Mouse (Mus musculus): ENCODE data around the gene Fam217a.
"Not testable (repeated sequence)": the region's sequence is repeated elsewhere in the genome, so short reads cannot be mapped to it uniquely, and the experiment has no call there.

Fam217a gene

GRCm38 (mm10) chr13:34924210-34924609 lies at the start of gene Fam217a, which contains the start of gene 4933417A18Rik:
Gene Fam217a, minus strand, starts transcription at chr13:34924310.
Gene 4933417A18Rik, plus strand, starts transcription at chr13:34924409.
- no peak for DNase-seq (ENCODE audit: extremely low spot score)

GRCm38 (mm10) chr13:34973770-34974169 lies 49.7 kb upstream of the Fam217a start:
- DNase-seq (ENCODE audit: extremely low spot score): no peak

DNA sequence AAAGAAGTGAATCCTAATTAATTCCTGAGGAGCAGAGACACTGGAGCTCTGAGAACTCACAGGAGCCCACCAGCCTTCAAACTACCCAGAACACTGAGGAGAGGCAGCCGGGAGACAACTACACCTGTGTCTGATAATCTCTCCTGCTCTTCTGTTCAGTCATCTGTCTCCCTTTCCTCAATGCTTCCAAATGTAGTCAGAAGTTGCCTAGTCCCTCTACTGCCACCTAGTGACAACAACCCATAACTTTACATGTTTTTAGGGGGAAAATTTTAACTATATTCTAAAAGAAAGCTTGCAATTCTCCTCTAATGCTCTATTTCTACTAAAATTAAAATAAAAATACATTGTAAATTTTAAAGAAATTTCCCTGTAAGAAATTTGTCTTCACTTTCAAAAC lies 49.0 kb upstream of the Fam217a start:
- DNase-seq (ENCODE audit: extremely low spot score): peak; percentile 27

- not testable (repeated sequence) for DNase-seq (ENCODE audit: extremely low spot score)
Measured at GRCm38 (mm10) chr13:34972456-34972855, 48.3 kb upstream of the Fam217a start.

GRCm38 (mm10) chr13:34965647-34966046 lies 41.5 kb upstream of the Fam217a start:
- not testable (repeated sequence) for DNase-seq (ENCODE audit: extremely low spot score)

DNA sequence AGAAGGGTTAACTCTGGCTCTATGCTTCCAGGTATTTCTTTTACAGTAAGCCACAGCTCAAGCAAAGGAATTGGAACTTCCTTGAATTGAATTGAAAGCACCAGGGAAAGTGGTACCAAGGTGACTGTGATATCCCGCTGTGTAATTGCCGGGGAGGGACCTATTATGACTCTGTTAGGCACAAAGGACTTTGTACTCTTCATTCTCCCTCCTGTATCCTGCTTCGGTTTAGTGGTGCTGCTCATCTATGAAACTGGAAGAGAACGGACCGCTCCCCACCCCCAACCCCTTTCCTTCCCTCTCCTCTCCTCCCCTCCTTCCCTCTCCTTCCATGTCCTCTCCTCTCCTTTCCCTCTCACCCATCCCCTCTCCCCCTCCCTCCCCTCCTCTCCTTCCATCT lies 40.8 kb upstream of the Fam217a start:
- no peak for DNase-seq (ENCODE audit: extremely low spot score)

DNA sequence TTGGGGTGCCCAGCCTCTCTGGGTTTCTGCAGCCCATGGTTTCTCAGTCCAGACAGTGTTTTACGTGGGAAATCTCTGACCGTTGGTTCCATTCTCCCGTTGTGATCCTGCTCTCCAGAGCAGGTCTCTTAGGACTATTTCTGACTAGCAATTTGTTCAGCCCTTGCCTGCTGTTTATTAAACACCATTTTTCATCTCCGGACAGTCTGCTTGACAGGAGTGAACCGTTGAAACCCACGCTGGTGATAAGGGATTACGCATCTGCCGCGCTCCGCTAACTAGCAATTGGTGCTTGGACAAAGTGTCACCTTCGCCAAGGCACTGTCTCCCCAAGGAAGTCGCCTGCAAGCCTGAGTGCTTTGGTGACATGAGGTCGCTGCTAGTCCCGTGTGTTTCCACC lies 40.3 kb upstream of the Fam217a start:
- DNase-seq (ENCODE audit: extremely low spot score): peak; percentile 6

DNA sequence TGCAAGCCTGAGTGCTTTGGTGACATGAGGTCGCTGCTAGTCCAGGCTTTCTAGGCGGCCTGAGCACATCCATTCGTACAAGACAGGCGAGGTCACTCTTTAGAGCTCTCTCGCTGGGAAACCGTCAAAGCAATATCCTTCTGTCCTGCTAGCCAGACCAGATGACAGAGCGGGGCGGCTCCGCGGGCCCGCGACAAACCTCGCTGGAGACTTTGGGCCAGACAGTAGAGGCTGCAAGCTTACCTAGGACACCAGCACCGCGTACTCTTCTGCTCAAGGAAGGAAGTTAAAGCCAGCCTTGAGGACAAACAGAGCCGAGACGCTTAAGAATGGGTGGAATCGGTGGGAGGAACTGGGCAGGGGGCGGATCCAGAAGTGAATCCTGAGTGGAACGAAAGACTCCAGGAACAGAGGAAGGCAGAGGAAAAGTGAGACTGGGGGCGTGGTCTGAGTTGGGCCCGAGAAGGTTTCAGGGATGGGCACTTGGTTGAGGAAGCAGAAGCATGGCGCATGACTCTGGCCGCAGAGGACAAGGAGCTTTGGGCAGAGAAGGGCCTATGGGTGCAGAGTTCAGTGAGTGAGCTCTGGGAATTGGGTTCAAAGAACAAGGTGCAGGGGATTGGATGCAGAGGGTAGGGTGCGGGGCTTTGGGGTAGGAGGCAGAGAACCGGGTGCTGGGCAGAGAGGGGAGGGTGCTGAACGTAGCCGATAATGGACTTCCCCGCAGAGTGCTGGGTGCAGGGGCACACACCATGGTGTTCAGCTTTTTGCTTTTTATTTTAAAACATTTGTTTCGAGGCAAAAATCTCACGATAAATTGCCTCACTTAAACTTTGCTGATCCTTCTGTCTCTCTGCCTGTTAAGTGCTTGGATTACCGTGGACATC lies 39.6 kb upstream of the Fam217a start, which contains the start of gene Eci3:
Gene Eci3 (minus strand): TSS at position 300 of the 887 bp plus-strand sequence.
- peak; percentile 61 for DNase-seq (ENCODE audit: extremely low spot score)

DNA sequence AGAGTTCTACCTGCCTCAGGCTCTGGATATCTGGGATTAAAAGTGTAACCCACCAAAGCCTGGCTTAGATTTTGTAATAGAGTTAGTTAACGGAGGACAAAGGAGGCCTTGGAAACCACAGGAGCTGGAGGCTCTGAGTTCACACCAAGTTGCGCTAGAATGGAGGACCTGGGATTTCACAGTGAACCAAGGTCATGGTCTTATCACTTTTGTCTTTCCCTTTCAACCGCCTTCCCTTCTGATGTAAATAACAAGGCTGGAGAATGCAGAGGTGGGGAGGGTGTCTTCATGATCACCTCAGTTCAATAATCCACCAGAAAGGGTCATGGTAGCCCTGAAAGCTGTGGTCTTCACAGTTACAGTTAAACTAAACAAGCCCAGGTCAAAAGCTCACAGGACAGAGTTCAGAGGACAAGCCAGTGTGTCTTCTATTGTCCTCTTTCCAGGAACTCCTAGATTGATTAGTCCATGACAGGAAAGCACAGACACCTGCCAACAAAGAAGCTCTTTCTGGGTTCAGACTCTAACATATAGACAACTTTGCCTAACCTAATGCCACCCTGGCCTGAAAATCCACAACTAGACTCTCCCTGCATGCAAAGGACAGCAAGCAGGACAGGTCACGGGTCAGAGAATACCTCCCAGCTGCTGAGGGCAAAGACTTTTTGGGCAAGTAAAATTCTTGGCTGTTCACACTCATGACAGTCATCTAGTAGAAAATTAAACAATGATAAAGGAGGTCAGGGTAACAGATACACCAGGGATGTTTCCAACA lies 37.1 kb upstream of the Fam217a start:
- no peak for DNase-seq (ENCODE audit: extremely low spot score)

- DNase-seq (ENCODE audit: extremely low spot score): not testable (repeated sequence)
Measured at GRCm38 (mm10) chr13:34958158-34958557, 34.0 kb upstream of the Fam217a start.

DNA sequence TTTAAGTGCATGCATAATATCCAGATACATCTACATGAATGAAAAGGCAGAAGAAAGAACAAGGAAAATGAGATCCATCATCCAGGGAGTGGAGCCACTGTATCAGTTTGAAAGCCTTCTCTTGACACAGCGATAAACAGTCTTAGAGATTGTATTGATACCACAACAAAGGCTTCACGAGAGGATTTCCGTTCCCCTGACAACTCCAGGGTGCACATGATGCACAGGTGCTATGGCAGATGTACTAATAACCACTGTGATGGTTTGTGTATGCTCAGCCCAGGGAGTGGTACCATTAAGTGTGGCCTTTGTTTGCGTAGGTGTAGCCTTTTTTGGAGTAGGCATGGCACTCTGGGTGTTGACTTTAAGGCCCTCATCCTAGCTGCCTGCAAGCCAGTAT lies 32.8 kb upstream of the Fam217a start:
- DNase-seq (ENCODE audit: extremely low spot score): no peak

- DNase-seq (ENCODE audit: extremely low spot score): not testable (repeated sequence)
Measured at GRCm38 (mm10) chr13:34951437-34951836, 27.3 kb upstream of the Fam217a start.

- DNase-seq (ENCODE audit: extremely low spot score): no peak
Measured at GRCm38 (mm10) chr13:34942370-34942769, 18.3 kb upstream of the Fam217a start.

- DNase-seq (ENCODE audit: extremely low spot score): no peak
Measured at GRCm38 (mm10) chr13:34934931-34935644, 11.0 kb upstream of the Fam217a start.

- DNase-seq (ENCODE audit: extremely low spot score): peak; percentile 44
Measured at GRCm38 (mm10) chr13:34916520-34917167, 7.5 kb downstream of the Fam217a start.

- DNase-seq (ENCODE audit: extremely low spot score): no peak
Measured at GRCm38 (mm10) chr13:34914614-34915013, 9.5 kb downstream of the Fam217a start.

DNA sequence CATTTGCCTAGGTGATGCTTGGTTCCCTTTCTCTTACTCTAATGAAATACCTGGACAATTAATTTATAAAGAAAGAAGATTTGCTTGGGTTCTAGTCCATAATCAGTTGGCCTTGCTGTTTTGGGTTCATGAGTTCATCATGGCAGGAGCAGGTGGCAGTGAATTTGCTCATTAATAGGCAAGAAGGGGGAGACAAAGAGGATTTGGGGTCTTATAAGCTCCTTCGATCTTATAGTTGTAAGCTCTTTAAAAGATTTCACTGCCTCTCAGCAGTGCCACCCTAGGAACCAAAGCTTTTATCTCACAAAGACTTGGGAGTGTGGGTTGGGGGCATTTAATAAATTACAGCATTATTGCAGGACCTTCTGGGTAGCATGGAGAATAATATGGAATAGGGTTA lies 31.2 kb downstream of the Fam217a start:
- no peak for DNase-seq (ENCODE audit: extremely low spot score)

DNA sequence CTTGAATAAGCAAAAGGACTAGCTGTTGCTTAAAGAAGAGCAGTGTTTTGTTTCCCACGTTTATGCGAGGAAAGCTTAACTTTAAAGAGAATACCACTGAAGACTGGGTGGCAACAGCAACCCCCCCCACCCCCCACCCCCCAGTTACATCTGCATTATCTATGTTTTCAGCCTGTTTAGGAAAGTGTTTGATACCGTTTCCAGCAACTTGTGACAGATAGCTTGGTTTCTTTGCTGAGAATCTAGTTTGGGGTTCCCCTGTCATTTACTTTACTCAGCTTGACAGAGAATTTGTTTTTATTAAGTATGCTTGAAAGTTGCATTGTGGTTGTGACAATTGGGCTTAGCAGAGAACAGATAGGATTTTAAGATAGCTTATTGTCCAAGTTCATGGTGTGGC lies 47.6 kb downstream of the Fam217a start:
- no peak for DNase-seq (ENCODE audit: extremely low spot score)

GRCm38 (mm10) chr13:34875741-34876445 lies 48.2 kb downstream of the Fam217a start:
- peak; percentile 72 for DNase-seq (ENCODE audit: extremely low spot score)

- peak; percentile 92 for DNase-seq (ENCODE audit: extremely low spot score)
Measured at GRCm38 (mm10) chr13:34875166-34875710, 48.9 kb downstream of the Fam217a start, which contains the start of gene Prpf4b. Gene Prpf4b, plus strand, starts transcription at chr13:34875302.

All from embryo, embryonic 9.5 days (tissue).